Mouse (Mus musculus): ENCODE measurements around the gene Lamc3.

Gene Lamc3

GRCm38 (mm10) chr2:31887030-31887429 lies at the start of gene Lamc3:
Gene Lamc3 (plus strand): TSS chr2:31887291.
- no peak for DNase-seq

GRCm38 (mm10) chr2:31838868-31839267 lies 48.2 kb upstream of the Lamc3 start:
- no peak for DNase-seq

- no peak for DNase-seq
Measured at GRCm38 (mm10) chr2:31844729-31845136, 42.4 kb upstream of the Lamc3 start.

GRCm38 (mm10) chr2:31845512-31845895 lies 41.6 kb upstream of the Lamc3 start:
- DNase-seq = no peak

- DNase-seq = peak; percentile 19
Measured at GRCm38 (mm10) chr2:31845896-31846691, 41.0 kb upstream of the Lamc3 start, which contains the start of gene Fibcd1. Gene Fibcd1 (minus strand): TSS chr2:31846005.

GRCm38 (mm10) chr2:31846692-31847660 lies 40.1 kb upstream of the Lamc3 start:
- no peak for DNase-seq

- DNase-seq = peak; percentile 52
Measured at GRCm38 (mm10) chr2:31847908-31848307, 39.2 kb upstream of the Lamc3 start.

GRCm38 (mm10) chr2:31850141-31850540 lies 37.0 kb upstream of the Lamc3 start:
- no peak for DNase-seq

GRCm38 (mm10) chr2:31855991-31856390 lies 31.1 kb upstream of the Lamc3 start:
- no peak for DNase-seq

GRCm38 (mm10) chr2:31857180-31857579 lies 29.9 kb upstream of the Lamc3 start:
- no peak for DNase-seq

GRCm38 (mm10) chr2:31858500-31858899 lies 28.6 kb upstream of the Lamc3 start:
- no peak for DNase-seq

GRCm38 (mm10) chr2:31862919-31863318 lies 24.2 kb upstream of the Lamc3 start:
- no peak for DNase-seq

GRCm38 (mm10) chr2:31863766-31864165 lies 23.3 kb upstream of the Lamc3 start:
- no peak for DNase-seq

GRCm38 (mm10) chr2:31864891-31865290 lies 22.2 kb upstream of the Lamc3 start:
- DNase-seq = no peak

GRCm38 (mm10) chr2:31865322-31865721 lies 21.8 kb upstream of the Lamc3 start:
- DNase-seq = no peak

GRCm38 (mm10) chr2:31865794-31866193 lies 21.3 kb upstream of the Lamc3 start:
- DNase-seq = no peak

- DNase-seq = no peak
Measured at GRCm38 (mm10) chr2:31867773-31868537, 19.1 kb upstream of the Lamc3 start.

- DNase-seq = no peak
Measured at GRCm38 (mm10) chr2:31868538-31869164, 18.4 kb upstream of the Lamc3 start.

- no peak for DNase-seq
Measured at GRCm38 (mm10) chr2:31869692-31870091, 17.4 kb upstream of the Lamc3 start.

- DNase-seq = no peak
Measured at GRCm38 (mm10) chr2:31870683-31871082, 16.4 kb upstream of the Lamc3 start.

- DNase-seq = no peak
Measured at GRCm38 (mm10) chr2:31874290-31874855, 12.7 kb upstream of the Lamc3 start.

- no peak for DNase-seq
Measured at GRCm38 (mm10) chr2:31876446-31876845, 10.6 kb upstream of the Lamc3 start.

All from cerebellum, adult 8-10 months (tissue).